Comparison of ENCODE assay signal across 7 mouse cellular contexts in the genomic region with DNA sequence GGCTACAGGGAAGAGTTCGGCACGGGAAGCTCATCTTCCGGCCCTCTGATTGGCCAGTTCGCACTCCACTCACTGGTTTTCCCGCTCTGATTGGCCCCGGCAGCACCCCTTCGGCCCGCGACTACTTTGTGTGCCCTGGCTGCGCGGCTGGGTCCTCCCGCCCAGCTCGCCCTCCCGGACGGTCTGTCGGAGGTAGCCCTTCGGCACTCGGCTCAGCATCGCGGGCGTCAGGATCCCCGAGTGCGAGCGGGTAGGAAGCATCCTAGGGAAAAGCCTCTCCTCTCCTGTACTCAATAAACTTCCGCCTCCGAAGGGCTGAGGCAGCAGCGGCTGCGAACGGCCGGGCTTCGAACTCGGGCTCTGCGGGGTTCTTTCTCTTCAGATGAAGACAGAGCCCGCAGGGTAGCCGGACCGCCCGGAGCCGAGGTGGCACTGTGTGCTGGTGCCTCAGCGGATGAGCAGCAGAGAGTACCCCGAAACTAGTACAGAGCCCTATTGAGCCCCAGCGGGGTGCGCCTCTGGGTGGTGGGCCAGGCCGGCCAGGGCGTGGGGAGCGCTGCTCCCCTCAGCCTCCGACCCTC. TPM values are rescaled to one million over a fixed set of nuclear protein-coding genes. Genes with fewer than 3 reads are reported as not detected.
A peak's percentile ranks its signal among the peaks of the same experiment; 100 is the strongest.
DNase-seq lines count a peak whose midpoint lies in the region; ATAC-seq lines count a peak whose summit lies in the region.

TSS of gene Fut8 (plus strand) at position 176 of the 581 bp plus-strand sequence.

- peak; percentile 94 to 97 for DNase-seq in adrenal gland, adult (ENCODE audit: inconsistent age in 2 of 2, low spot score in 1 of 2)
- DNase-seq in embryo, embryonic 10.5 days (ENCODE audit: low spot score), result peak; percentile 95
- peak; percentile 93 for DNase-seq in gastrocnemius, postnatal 25 days
- peak; percentile 87 to 94 for DNase-seq in left cerebral cortex, postnatal 25 days (ENCODE audit: low spot score in 2 of 2)
- peak; percentile 91 for DNase-seq in midbrain, embryonic 10.5 days (ENCODE audit: low spot score)
- peak; percentile 74 for DNase-seq in right cerebral cortex, postnatal 4 days

- ATAC-seq in intestine, embryonic 15.5 days, result peak; percentile 84

- H3K4me2 ChIP-seq in intestine, embryonic 15.5 days (replicated peaks), result peak within 1 kb of the TSS; percentile 75

- 0% methylated on average over 46 of the region's 46 CpGs for WGBS in intestine, embryonic 15.5 days
- WGBS in midbrain, embryonic 10.5 days, result under 1% methylated on average over 46 of the region's 46 CpGs

- H3K9me3 ChIP-seq in intestine, embryonic 15.5 days, result no peaks in the 10 kb centered on the region
- H3K9me3 ChIP-seq in midbrain, embryonic 10.5 days (replicated peaks), result no peaks in the 10 kb centered on the region

- no peaks in the 10 kb centered on the region for H3K4me1 ChIP-seq in intestine, embryonic 15.5 days (replicated peaks)
- peaks cover 23% of the 10 kb centered on the region for H3K4me1 ChIP-seq in midbrain, embryonic 10.5 days

- intact Hi-C loops in left cerebral cortex, postnatal 25 days (cut with DNase I), result loop anchor here (2.0 to 10.0 kb wide), 6 partner anchors 189 to 854 kb away; no protein-coding TSS in a partner anchor

- H3K4me3 ChIP-seq in intestine, embryonic 15.5 days (replicated peaks), result peak within 1 kb of the TSS; percentile 76
- H3K4me3 ChIP-seq in midbrain, embryonic 10.5 days, result peak within 1 kb of the TSS; percentile 81

- H3K9ac ChIP-seq in intestine, embryonic 15.5 days, result peak within 1 kb of the TSS; percentile 86

- peaks cover 3% of the 10 kb centered on the region; the same call in 1 of the 2 replicates for H3K27me3 ChIP-seq in intestine, embryonic 15.5 days (replicated peaks)
- no peaks in the 10 kb centered on the region for H3K27me3 ChIP-seq in midbrain, embryonic 10.5 days (ENCODE audit: low read depth, poor library complexity, severe bottlenecking)

- H3K36me3 ChIP-seq in intestine, embryonic 15.5 days, result no peaks in the 10 kb centered on the region
- no peaks in the 10 kb centered on the region for H3K36me3 ChIP-seq in midbrain, embryonic 10.5 days

- H3K27ac ChIP-seq in intestine, embryonic 15.5 days, result peak within 1 kb of the TSS; percentile 92
- H3K27ac ChIP-seq in midbrain, embryonic 10.5 days (replicated peaks), result peak within 1 kb of the TSS; percentile 98

RNA-seq across cellular contexts. Expression of gene Fut8, which starts in this region (rescaled TPM):
- 10 to 100 TPM; 12.2 to 14.5 TPM for total RNA-seq in gastrocnemius, postnatal 25 days (2021)
- polyA plus RNA-seq in intestine, embryonic 15.5 days (2015; fragmentation: Nextera tagmentation; extraction: Ambion mirVana), result 19.6 and 21.4 TPM in 2 replicates
- total RNA-seq in left cerebral cortex, postnatal 25 days (2021), result 10 to 100 TPM; 66.2 to 72.1 TPM
- polyA plus RNA-seq in midbrain, embryonic 10.5 days (2016; fragmentation: Nextera tagmentation; extraction: Ambion mirVana), result 28.5 and 30.0 TPM in 2 replicates

Comparison
In these comparisons a context has a peak if more than half of its experiments do, and no peak if none do; other contexts are left out.
1. Peak in every context shown above with its lines: DNase-seq, ATAC-seq, H3K4me3 ChIP-seq and H3K27ac ChIP-seq.
2. RNA of gene Fut8 (total RNA-seq): 66.2 to 72.1 TPM in left cerebral cortex, postnatal 25 days; 12.2 to 14.5 TPM in gastrocnemius, postnatal 25 days; every median in the first group is over 4 times any median in the second.